9 mouse cellular contexts compared by ENCODE assay signal in the genomic region with DNA sequence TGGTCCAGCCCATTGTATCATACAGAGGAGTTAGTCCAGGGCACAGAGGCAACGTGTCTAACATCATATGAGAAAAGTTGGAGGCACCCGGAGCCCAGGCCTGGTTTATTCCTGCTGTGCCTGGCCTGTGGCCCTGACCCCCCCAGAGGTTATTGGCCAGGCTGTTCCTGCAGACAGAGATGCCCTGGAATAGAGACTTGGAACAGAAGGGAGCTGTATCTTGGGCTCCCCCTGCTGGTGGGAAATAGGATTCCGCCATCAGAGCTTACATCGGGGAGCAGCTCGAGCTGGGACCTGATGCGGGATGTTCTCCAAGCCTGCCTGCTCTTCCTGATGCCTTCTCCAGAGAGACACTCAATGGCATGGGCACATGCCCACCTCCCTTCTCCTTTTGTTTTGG. TPM values are rescaled to one million over a fixed set of nuclear protein-coding genes. Genes with fewer than 3 reads are reported as not detected.
DNase-seq lines count a peak whose midpoint lies in the region; ATAC-seq and TF ChIP-seq lines count a peak whose summit lies in the region.
"Had no signal": no experiment of that assay in that cellular context is flagged by ENCODE, and none has a peak within 500 bp of the region (broad histone marks: within the 10 kb centered on the region; RNA-seq: fewer than 3 reads in every experiment).

No protein-coding gene starts in this region.

- no peak overlapping the region for H3K4me3 ChIP-seq in ES-Bruce4 (ENCODE audit: low read depth, low read length)
- no peak overlapping the region for H3K4me3 ChIP-seq in heart, postnatal 0 days (ENCODE audit: low read depth, low read length)
- no peak overlapping the region for H3K4me3 ChIP-seq in layer of hippocampus, adult 2 months
- H3K4me3 ChIP-seq: hindbrain, embryonic 15.5 days had no signal

- no peak for TF ChIP-seq POLR2A in ES-Bruce4 (IDR thresholded peaks at IDR 0.05; ENCODE audit: insufficient read depth, low read length)
- TF ChIP-seq POLR2A in brain, embryonic 14.5 days (IDR thresholded peaks at IDR 0.05; ENCODE audit: borderline replicate concordance, extremely low read depth, insufficient read depth, insufficient read length, poor library complexity, severe bottlenecking): no peak

- H3K4me1 ChIP-seq in ES-Bruce4 (ENCODE audit: control insufficient read depth, insufficient read depth, low read length): no peaks in the 10 kb centered on the region
- H3K4me1 ChIP-seq in heart, postnatal 0 days (ENCODE audit: control insufficient read depth, insufficient read depth): peaks cover 21% of the 10 kb centered on the region

- TF ChIP-seq EP300 in ES-Bruce4 (IDR thresholded peaks at IDR 0.05; ENCODE audit: insufficient read depth, low read depth, low read length): no peak
- TF ChIP-seq EP300 in heart, postnatal 0 days (IDR thresholded peaks at IDR 0.05; ENCODE audit: low read depth): no peak

- WGBS in heart, postnatal 0 days: 5% methylated on average over 6 of the region's 6 CpGs

- H3K9ac ChIP-seq in ES-Bruce4 (ENCODE audit: low read depth, poor library complexity, severe bottlenecking): no peak overlapping the region
- no peak overlapping the region for H3K9ac ChIP-seq in heart, postnatal 0 days (replicated peaks; ENCODE audit: low read depth, low read length)
- H3K9ac ChIP-seq: hindbrain, embryonic 15.5 days had no signal

- no peak overlapping the region for H3K27ac ChIP-seq in ES-Bruce4 (ENCODE audit: insufficient read depth, low read length)
- peak overlapping the region; percentile 46; the same call in 1 of the 2 replicates for H3K27ac ChIP-seq in heart, postnatal 0 days (ENCODE audit: low read depth)
- no peak overlapping the region for H3K27ac ChIP-seq in layer of hippocampus, adult 2 months
- H3K27ac ChIP-seq: hindbrain, embryonic 15.5 days had no signal

- H3K9me3 ChIP-seq in ES-Bruce4 (replicated peaks; ENCODE audit: control insufficient read depth, insufficient read depth, low read length, poor library complexity, severe bottlenecking): no peaks in the 10 kb centered on the region
- H3K9me3 ChIP-seq in heart, postnatal 0 days (replicated peaks; ENCODE audit: control insufficient read depth, low read length): no peaks in the 10 kb centered on the region
- H3K9me3 ChIP-seq: hindbrain, embryonic 15.5 days had no signal

- no peaks in the 10 kb centered on the region for H3K27me3 ChIP-seq in ES-Bruce4 (ENCODE audit: control insufficient read depth, insufficient read depth, low read length, poor library complexity, severe bottlenecking)
- no peaks in the 10 kb centered on the region for H3K27me3 ChIP-seq in heart, postnatal 0 days (ENCODE audit: control insufficient read depth, insufficient read depth, low read length)

- peak; percentile 78 for TF ChIP-seq CTCF in ES-Bruce4 (IDR thresholded peaks at IDR 0.05; ENCODE audit: low read depth, low read length)
- TF ChIP-seq CTCF in brain, embryonic 14.5 days (IDR thresholded peaks at IDR 0.05; ENCODE audit: borderline replicate concordance, extremely low read depth, insufficient read depth, insufficient read length): peak; percentile 96
- TF ChIP-seq CTCF in heart, postnatal 0 days (IDR thresholded peaks at IDR 0.05; ENCODE audit: low read depth): peak; percentile 95
- peak; percentile 100 for TF ChIP-seq CTCF in layer of hippocampus, adult 2 months (conservative IDR thresholded peaks at IDR 0.05)

- no peak overlapping the region for H3K4me2 ChIP-seq in heart, postnatal 0 days (ENCODE audit: low read depth, low read length)
- H3K4me2 ChIP-seq: hindbrain, embryonic 15.5 days had no signal

- H3K36me3 ChIP-seq in ES-Bruce4 (ENCODE audit: control insufficient read depth, insufficient read depth, low read length, poor library complexity, severe bottlenecking): no peaks in the 10 kb centered on the region
- H3K36me3 ChIP-seq in heart, postnatal 0 days (replicated peaks; ENCODE audit: control insufficient read depth, insufficient read depth, low read length): no peaks in the 10 kb centered on the region
- H3K36me3 ChIP-seq: hindbrain, embryonic 15.5 days had no signal

- ATAC-seq in heart, postnatal 0 days (ENCODE audit: insufficient read depth, low read depth): peak; percentile 51

- peak; percentile 89 for DNase-seq in brain, embryonic 14.5 days (ENCODE audit: low read depth)
- DNase-seq in fibroblast of lung, adult 2 months (ENCODE audit: low read depth): peak; percentile 89
- peak; percentile 89 for DNase-seq in heart, postnatal 0 days (ENCODE audit: low spot score)
- peak; percentile 86 to 91 for DNase-seq in layer of hippocampus, adult 2 months (ENCODE audit: low spot score in 2 of 2)
- peak; percentile 86 to 91 for DNase-seq in lung, adult 18-20 months
- DNase-seq in retina, embryonic 14.5 days (ENCODE audit: low spot score): peak; percentile 94
- DNase-seq in thymus, postnatal 36 days: peak; percentile 59 to 70

RNA-seq across cellular contexts. Expression of a gene that starts 4.8 kb away (rescaled TPM):
- polyA plus RNA-seq in ES-Bruce4 (2011; ENCODE audit: insufficient read depth, insufficient read length, low read depth, missing spikeins): 15.0 and 17.7 TPM in 2 replicates
- 15.2 and 16.7 TPM in 2 replicates for polyA plus RNA-seq in brain, embryonic 14.5 days (2012; rRNA removed)
- total RNA-seq in heart, postnatal 0 days (2014; rRNA removed; ENCODE audit: low replicate concordance): 35.0 and 44.6 TPM in 2 replicates
- 7.2 and 8.6 TPM in 2 replicates for polyA plus RNA-seq in heart, postnatal 0 days (2015; fragmentation: Nextera tagmentation; extraction: Ambion mirVana)
- total RNA-seq in layer of hippocampus, adult 2 months (2021): 1 to 10 TPM; 7.0 to 8.3 TPM

RNA-seq across cellular contexts. Expression of a gene that starts 11.8 kb away (rescaled TPM):
- polyA plus RNA-seq in ES-Bruce4 (2011; ENCODE audit: insufficient read depth, insufficient read length, low read depth, missing spikeins): 24.4 and 25.0 TPM in 2 replicates
- 104 and 141 TPM in 2 replicates for polyA plus RNA-seq in brain, embryonic 14.5 days (2012; rRNA removed)
- 20.4 and 27.2 TPM in 2 replicates for total RNA-seq in heart, postnatal 0 days (2014; rRNA removed; ENCODE audit: low replicate concordance)
- 16.2 and 18.3 TPM in 2 replicates for polyA plus RNA-seq in heart, postnatal 0 days (2015; fragmentation: Nextera tagmentation; extraction: Ambion mirVana)
- total RNA-seq in layer of hippocampus, adult 2 months (2021): 100 to 1,000 TPM in 1 of 2 experiments, 10 to 100 TPM in 1; 91.7 to 101 TPM

RNA-seq across cellular contexts. Expression of a gene that starts 23.1 kb away (rescaled TPM):
- 44.7 and 49.2 TPM in 2 replicates for polyA plus RNA-seq in ES-Bruce4 (2011; ENCODE audit: insufficient read depth, insufficient read length, low read depth, missing spikeins)
- 4.5 and 5.4 TPM in 2 replicates for polyA plus RNA-seq in brain, embryonic 14.5 days (2012; rRNA removed)
- total RNA-seq in heart, postnatal 0 days (2014; rRNA removed; ENCODE audit: low replicate concordance): 39.9 and 52.6 TPM in 2 replicates
- polyA plus RNA-seq in heart, postnatal 0 days (2015; fragmentation: Nextera tagmentation; extraction: Ambion mirVana): 43.0 and 46.0 TPM in 2 replicates
- 10 to 100 TPM; 18.0 to 20.7 TPM for total RNA-seq in layer of hippocampus, adult 2 months (2021)

RNA-seq across cellular contexts. Expression of a gene that starts 50.1 kb away (rescaled TPM):
- polyA plus RNA-seq in ES-Bruce4 (2011; ENCODE audit: insufficient read depth, insufficient read length, low read depth, missing spikeins): 0.42 and 0.47 TPM in 2 replicates
- 4.5 and 4.6 TPM in 2 replicates for polyA plus RNA-seq in brain, embryonic 14.5 days (2012; rRNA removed)
- total RNA-seq in heart, postnatal 0 days (2014; rRNA removed; ENCODE audit: low replicate concordance): 2.3 and 4.9 TPM in 2 replicates
- polyA plus RNA-seq in heart, postnatal 0 days (2015; fragmentation: Nextera tagmentation; extraction: Ambion mirVana): 1.7 and 1.8 TPM in 2 replicates
- total RNA-seq in layer of hippocampus, adult 2 months (2021): under 1 TPM; 0.25 to 0.26 TPM
